In genomic region chr2:71547829-71548228, GRCm38 (mm10) we compare ENCODE assay signal across 8 mouse cellular contexts. TPM values are rescaled to one million over a fixed set of nuclear protein-coding genes. Genes with fewer than 3 reads are reported as not detected.
DNase-seq lines count a peak whose midpoint lies in the region; ATAC-seq and TF ChIP-seq lines count a peak whose summit lies in the region.

No protein-coding gene starts in this region.

- no peak overlapping the region for H3K4me2 ChIP-seq in limb, embryonic 13.5 days (replicated peaks)

- peaks cover 87% of the 10 kb centered on the region for H3K27me3 ChIP-seq in limb, embryonic 13.5 days

- H3K9me3 ChIP-seq in limb, embryonic 13.5 days = no peaks in the 10 kb centered on the region

- peak; percentile 20; the same call in 1 of the 2 replicates for ATAC-seq in limb, embryonic 13.5 days (ENCODE audit: low FRiP score, low read depth)
- ATAC-seq in activated CD4-positive, CD25-positive, alpha-beta regulatory T cell, adult 4 months = no peak

- no peak overlapping the region for H3K27ac ChIP-seq in limb, embryonic 13.5 days

- no peak overlapping the region for H3K4me3 ChIP-seq in limb, embryonic 13.5 days

- WGBS in limb, embryonic 13.5 days = under 1% methylated on average over 8 of the region's 8 CpGs

- TF ChIP-seq CTCF in brain, embryonic 14.5 days (IDR thresholded peaks at IDR 0.05; ENCODE audit: borderline replicate concordance, extremely low read depth, insufficient read depth, insufficient read length) = peak; percentile 89

- peak; percentile 63 for DNase-seq in layer of hippocampus, adult 11-12 months (ENCODE audit: low spot score)
- DNase-seq in layer of hippocampus, postnatal 36 days = no peak
- DNase-seq in ES-CJ7 (ENCODE audit: low read depth, low spot score) = peak; percentile 84
- peak; percentile 90 for DNase-seq in brain, embryonic 14.5 days (ENCODE audit: low read depth)
- DNase-seq in gastrocnemius, postnatal 14 days = peak; percentile 72
- peak; percentile 96 for DNase-seq in retina, embryonic 14.5 days (ENCODE audit: low spot score)

- H3K9ac ChIP-seq in limb, embryonic 13.5 days = no peak overlapping the region

- H3K4me1 ChIP-seq in limb, embryonic 13.5 days = peaks cover 47% of the 10 kb centered on the region

- intact Hi-C loops in gastrocnemius, postnatal 14 days (cut with DNase I; ENCODE audit: low total_unique reads) = loop anchor here (5.0 to 10.0 kb wide), 2 partner anchors 296 to 393 kb away; no protein-coding TSS in a partner anchor

- TF ChIP-seq POLR2A in brain, embryonic 14.5 days (IDR thresholded peaks at IDR 0.05; ENCODE audit: borderline replicate concordance, extremely low read depth, insufficient read depth, insufficient read length, poor library complexity, severe bottlenecking) = no peak

- H3K36me3 ChIP-seq in limb, embryonic 13.5 days = no peaks in the 10 kb centered on the region

RNA-seq across cellular contexts. Expression of gene Dlx2, which starts 1.3 kb away (rescaled TPM):
- 1 to 10 TPM; 4.9 to 5.3 TPM for total RNA-seq in layer of hippocampus, postnatal 36 days (2021)
- polyA plus RNA-seq in brain, embryonic 14.5 days (2012; rRNA removed) = 32.8 and 48.3 TPM in 2 replicates
- total RNA-seq in gastrocnemius, postnatal 14 days (2021) = under 1 TPM in 1 of 2 experiments, not detected in 1; 0.10 TPM
- polyA plus RNA-seq in limb, embryonic 13.5 days (2015; fragmentation: Nextera tagmentation; extraction: Ambion mirVana) = 3.7 and 4.4 TPM in 2 replicates
- not detected for polyA plus RNA-seq in activated CD4-positive, CD25-positive, alpha-beta regulatory T cell, adult 4 months (2017; shearing (Covaris generic))

RNA-seq across cellular contexts. Expression of gene Dlx1, which starts 19.9 kb away (rescaled TPM):
- total RNA-seq in layer of hippocampus, postnatal 36 days (2021) = 10 to 100 TPM; 15.0 to 16.2 TPM
- polyA plus RNA-seq in brain, embryonic 14.5 days (2012; rRNA removed) = 93.3 and 265 TPM in 2 replicates
- under 1 TPM in 1 of 2 experiments, not detected in 1; 0.09 TPM for total RNA-seq in gastrocnemius, postnatal 14 days (2021)
- polyA plus RNA-seq in limb, embryonic 13.5 days (2015; fragmentation: Nextera tagmentation; extraction: Ambion mirVana) = 5.3 and 6.0 TPM in 2 replicates
- not detected for polyA plus RNA-seq in activated CD4-positive, CD25-positive, alpha-beta regulatory T cell, adult 4 months (2017; shearing (Covaris generic))

Comparison
In these comparisons a context has a peak if more than half of its experiments do, and no peak if none do; other contexts are left out.
1. DNase-seq: peak in layer of hippocampus, adult 11-12 months (single experiment), ES-CJ7 (single experiment), brain, embryonic 14.5 days (single experiment), gastrocnemius, postnatal 14 days (single experiment) and retina, embryonic 14.5 days (single experiment); none in layer of hippocampus, postnatal 36 days (0 of 2).
2. RNA of gene Dlx1, which starts 19.9 kb away (polyA plus RNA-seq): 93.3 to 265 TPM in brain, embryonic 14.5 days; 5.3 to 6.0 TPM in limb, embryonic 13.5 days and not detected in activated CD4-positive, CD25-positive, alpha-beta regulatory T cell, adult 4 months; every median in the first group is over 10 times any median in the second.